Mouse (Mus musculus): ENCODE data around the gene Itgb2l. TPM values are rescaled to one million over a fixed set of nuclear protein-coding genes. Genes with fewer than 3 reads are reported as not detected.

Gene Itgb2l
- total RNA-seq, 2 experiments from 2014 or later, result not detected

- no peak for DNase-seq (ENCODE audit: low spot score in 2 of 2)
Observed at GRCm38 (mm10) chr16:96429046-96429445, 14.4 kb downstream of the Itgb2l start.

- DNase-seq (ENCODE audit: low spot score in 2 of 2), result no peak
Observed at GRCm38 (mm10) chr16:96426671-96427070, 16.7 kb downstream of the Itgb2l start.

- DNase-seq (ENCODE audit: low spot score in 2 of 2), result no peak
Observed at GRCm38 (mm10) chr16:96425044-96425443, 18.4 kb downstream of the Itgb2l start.

- DNase-seq (ENCODE audit: low spot score in 2 of 2), result peak in 1 of 2 experiments; percentile 38
Observed at GRCm38 (mm10) chr16:96408064-96408465, 35.4 kb downstream of the Itgb2l start.

GRCm38 (mm10) chr16:96406312-96406711 lies 37.1 kb downstream of the Itgb2l start:
- DNase-seq (ENCODE audit: low spot score in 2 of 2), result no peak

GRCm38 (mm10) chr16:96402294-96402693 lies 41.1 kb downstream of the Itgb2l start:
- no peak for DNase-seq (ENCODE audit: low spot score in 2 of 2)

- peak; percentile 26 to 51 for DNase-seq (ENCODE audit: low spot score in 2 of 2)
Observed at GRCm38 (mm10) chr16:96400046-96400445, 43.4 kb downstream of the Itgb2l start.

GRCm38 (mm10) chr16:96398806-96399205 lies 44.6 kb downstream of the Itgb2l start:
- DNase-seq (ENCODE audit: low spot score in 2 of 2), result no peak

GRCm38 (mm10) chr16:96396013-96396650 lies 47.3 kb downstream of the Itgb2l start:
- DNase-seq (ENCODE audit: low spot score in 2 of 2), result no peak

- no peak for DNase-seq (ENCODE audit: low spot score in 2 of 2)
Observed at GRCm38 (mm10) chr16:96395516-96395915, 47.9 kb downstream of the Itgb2l start.

- DNase-seq (ENCODE audit: low spot score in 2 of 2), result no peak
Observed at GRCm38 (mm10) chr16:96391070-96391469, 52.3 kb downstream of the Itgb2l start.

GRCm38 (mm10) chr16:96388481-96388880 lies 54.9 kb downstream of the Itgb2l start:
- no peak for DNase-seq (ENCODE audit: low spot score in 2 of 2)

GRCm38 (mm10) chr16:96387685-96388371 lies 55.6 kb downstream of the Itgb2l start:
- no peak for DNase-seq (ENCODE audit: low spot score in 2 of 2)

- no peak for DNase-seq (ENCODE audit: low spot score in 2 of 2)
Observed at GRCm38 (mm10) chr16:96384741-96385140, 58.7 kb downstream of the Itgb2l start.

- no peak for DNase-seq (ENCODE audit: low spot score in 2 of 2)
Observed at GRCm38 (mm10) chr16:96382496-96383181, 60.8 kb downstream of the Itgb2l start.

- no peak for DNase-seq (ENCODE audit: low spot score in 2 of 2)
Observed at GRCm38 (mm10) chr16:96381435-96381834, 62.0 kb downstream of the Itgb2l start.

- no peak for DNase-seq (ENCODE audit: low spot score in 2 of 2)
Observed at GRCm38 (mm10) chr16:96378111-96378510, 65.3 kb downstream of the Itgb2l start.

GRCm38 (mm10) chr16:96376342-96376741 lies 67.1 kb downstream of the Itgb2l start:
- no peak for DNase-seq (ENCODE audit: low spot score in 2 of 2)

- no peak for DNase-seq (ENCODE audit: low spot score in 2 of 2)
Observed at GRCm38 (mm10) chr16:96375538-96375937, 67.9 kb downstream of the Itgb2l start.

GRCm38 (mm10) chr16:96372752-96373118 lies 70.7 kb downstream of the Itgb2l start:
- no peak for DNase-seq (ENCODE audit: low spot score in 2 of 2)
